Mouse (Mus musculus): ENCODE results near the gene Slc24a3.
A peak's percentile ranks its signal among the peaks of the same experiment; 100 is the strongest.

Gene Slc24a3

GRCm38 (mm10) chr2:145429982-145430381, 262.4 kb downstream of the Slc24a3 start:
- no peak for DNase-seq (ENCODE audit: low read depth, low spot score)

- no peak for DNase-seq (ENCODE audit: low read depth, low spot score)
Measured at GRCm38 (mm10) chr2:145434068-145434467, 266.5 kb downstream of the Slc24a3 start.

GRCm38 (mm10) chr2:145438336-145438735, 270.8 kb downstream of the Slc24a3 start:
- no peak for DNase-seq (ENCODE audit: low read depth, low spot score)

GRCm38 (mm10) chr2:145439755-145440154, 272.2 kb downstream of the Slc24a3 start:
- no peak for DNase-seq (ENCODE audit: low read depth, low spot score)

GRCm38 (mm10) chr2:145457106-145457747, 289.7 kb downstream of the Slc24a3 start:
- DNase-seq (ENCODE audit: low read depth, low spot score), result no peak

- peak; percentile 5 for DNase-seq (ENCODE audit: low read depth, low spot score)
Measured at GRCm38 (mm10) chr2:145460854-145461423, 293.4 kb downstream of the Slc24a3 start.

- no peak for DNase-seq (ENCODE audit: low read depth, low spot score)
Measured at GRCm38 (mm10) chr2:145462253-145462652, 294.7 kb downstream of the Slc24a3 start.

- no peak for DNase-seq (ENCODE audit: low read depth, low spot score)
Measured at GRCm38 (mm10) chr2:145468701-145469325, 301.3 kb downstream of the Slc24a3 start.

GRCm38 (mm10) chr2:145477484-145477883, 309.9 kb downstream of the Slc24a3 start:
- no peak for DNase-seq (ENCODE audit: low read depth, low spot score)

- no peak for DNase-seq (ENCODE audit: low read depth, low spot score)
Measured at GRCm38 (mm10) chr2:145479676-145480075, 312.1 kb downstream of the Slc24a3 start.

GRCm38 (mm10) chr2:145500231-145500630, 332.7 kb downstream of the Slc24a3 start:
- DNase-seq (ENCODE audit: low read depth, low spot score), result no peak

GRCm38 (mm10) chr2:145501472-145501871, 333.9 kb downstream of the Slc24a3 start:
- DNase-seq (ENCODE audit: low read depth, low spot score), result no peak

GRCm38 (mm10) chr2:145507702-145508101, 340.1 kb downstream of the Slc24a3 start:
- DNase-seq (ENCODE audit: low read depth, low spot score), result no peak

- DNase-seq (ENCODE audit: low read depth, low spot score), result no peak
Measured at GRCm38 (mm10) chr2:145510650-145511225, 343.2 kb downstream of the Slc24a3 start.

GRCm38 (mm10) chr2:145515956-145516355, 348.4 kb downstream of the Slc24a3 start:
- DNase-seq (ENCODE audit: low read depth, low spot score), result no peak

- peak; percentile 18 for DNase-seq (ENCODE audit: low read depth, low spot score)
Measured at GRCm38 (mm10) chr2:145517346-145517745, 349.8 kb downstream of the Slc24a3 start.

GRCm38 (mm10) chr2:145522017-145522416, 354.5 kb downstream of the Slc24a3 start:
- no peak for DNase-seq (ENCODE audit: low read depth, low spot score)

- DNase-seq (ENCODE audit: low read depth, low spot score), result no peak
Measured at GRCm38 (mm10) chr2:145523381-145523780, 355.8 kb downstream of the Slc24a3 start.

GRCm38 (mm10) chr2:145527151-145527550, 359.6 kb downstream of the Slc24a3 start:
- no peak for DNase-seq (ENCODE audit: low read depth, low spot score)

- no peak for DNase-seq (ENCODE audit: low read depth, low spot score)
Measured at GRCm38 (mm10) chr2:145530941-145531353, 363.4 kb downstream of the Slc24a3 start.

- no peak for DNase-seq (ENCODE audit: low read depth, low spot score)
Measured at GRCm38 (mm10) chr2:145533086-145533485, 365.5 kb downstream of the Slc24a3 start.

GRCm38 (mm10) chr2:145535307-145535706, 367.8 kb downstream of the Slc24a3 start:
- no peak for DNase-seq (ENCODE audit: low read depth, low spot score)

- DNase-seq (ENCODE audit: low read depth, low spot score), result no peak
Measured at GRCm38 (mm10) chr2:145535774-145536173, 368.2 kb downstream of the Slc24a3 start.
